Mouse (Mus musculus): ENCODE data around the gene Aars2.

DNA sequence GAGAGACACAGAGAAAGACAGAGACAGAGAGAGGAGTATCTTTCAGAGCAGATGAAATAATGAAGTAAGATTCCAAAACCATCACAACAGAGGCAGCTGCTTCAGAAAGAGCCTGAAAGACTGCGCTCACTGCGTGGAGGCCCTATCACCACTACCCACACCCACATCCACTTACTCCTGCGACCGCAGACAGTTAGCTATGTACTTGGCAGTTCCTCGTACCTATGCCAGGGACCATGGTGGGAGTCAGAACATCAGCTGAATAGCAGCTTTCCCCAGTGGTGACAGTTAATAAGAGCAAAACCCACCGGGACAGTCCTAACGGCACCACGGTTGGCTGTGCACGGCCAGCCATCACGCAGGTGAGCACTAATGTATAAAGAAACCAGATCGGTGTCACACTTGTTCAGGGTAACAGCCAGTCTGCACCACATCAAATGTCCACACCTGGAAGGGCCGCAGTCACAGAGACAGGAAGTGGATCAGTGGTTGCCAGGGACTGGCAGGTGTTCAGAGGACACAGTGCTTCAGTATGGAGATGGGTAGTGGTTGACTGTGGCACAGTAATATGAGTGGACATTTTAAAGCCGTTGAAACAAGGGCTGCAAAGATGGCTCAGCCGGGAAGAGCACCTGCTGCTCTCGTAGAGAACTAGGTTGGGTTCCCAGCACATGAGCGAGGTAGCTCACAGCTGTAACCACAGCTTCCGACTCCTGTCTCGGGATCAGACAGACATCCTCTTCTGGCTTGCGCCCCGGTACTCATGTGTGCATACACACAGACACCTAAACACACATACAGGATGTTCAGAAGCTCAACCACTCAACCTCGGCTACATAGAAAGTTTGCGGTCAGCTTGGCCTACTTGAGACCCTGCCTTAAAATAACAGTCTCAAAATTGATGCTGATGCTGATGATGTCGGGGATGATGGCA lies 18.1 kb upstream of the Aars2 start:
- no peak for TF ChIP-seq POLR2A (IDR thresholded peaks at IDR 0.05; ENCODE audit: borderline replicate concordance, extremely low read depth, low read depth, low read length)
- no peak for TF ChIP-seq CTCF (IDR thresholded peaks at IDR 0.05; ENCODE audit: insufficient read depth, low read length)
